Mouse (Mus musculus): ENCODE measurements around the gene Nedd8. TPM values are rescaled to one million over a fixed set of nuclear protein-coding genes. Genes with fewer than 3 reads are reported as not detected.
A peak's percentile ranks its signal among the peaks of the same experiment; 100 is the strongest.

The Nedd8 gene
- polyA plus RNA-seq, 1 experiment from 2014 or later: 577 TPM

GRCm38 (mm10) chr14:55706051-55706600, 34.2 kb upstream of the Nedd8 start:
- Histone ChIP-seq H3K36me3 (replicated peaks) (no peaks in the 10 kb centered on the region), H3K27ac (no peak overlapping the region), H3K9ac (no peak overlapping the region), H3K4me1 (no peaks in the 10 kb centered on the region), H3K4me2 (no peak overlapping the region), H3K27me3 (no peaks in the 10 kb centered on the region), H3K4me3 (replicated peaks) (no peak overlapping the region), H3K9me3 (no peaks in the 10 kb centered on the region)
- no peak for ATAC-seq (ENCODE audit: low FRiP score)
- 92% methylated on average over 8 of the region's 8 CpGs for WGBS

DNA sequence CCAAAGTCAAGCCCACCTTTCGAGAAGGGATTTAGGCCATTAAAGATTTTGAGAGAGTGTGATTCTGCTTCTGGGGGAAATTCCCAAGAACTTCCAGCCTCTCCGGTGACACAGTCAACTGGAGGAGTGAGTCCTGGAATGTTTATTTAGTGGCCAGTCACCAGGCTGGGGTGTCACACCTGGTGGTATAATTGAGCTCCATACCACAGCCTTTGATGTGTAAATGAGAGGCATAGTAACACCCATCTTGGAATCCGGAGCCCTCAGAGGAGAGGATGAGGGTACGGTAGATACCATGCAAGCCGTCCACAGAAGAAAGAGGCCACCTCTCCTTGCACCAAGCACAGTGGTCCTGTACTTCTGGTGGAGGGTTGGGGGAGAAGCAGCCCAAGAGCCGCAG, 30.8 kb upstream of the Nedd8 start:
- 0 out of 2 replicates have a peak, but pooled peaks cover 5% of the 10 kb centered on the region for H3K27me3 ChIP-seq
- no peak overlapping the region for H3K9ac ChIP-seq
- WGBS: 77% methylated on average over 6 of the region's 6 CpGs
- no peak for ATAC-seq (ENCODE audit: low FRiP score)
- H3K27ac ChIP-seq: no peak overlapping the region
- no peaks in the 10 kb centered on the region for H3K4me1 ChIP-seq
- H3K4me2 ChIP-seq: no peak overlapping the region
- H3K36me3 ChIP-seq (replicated peaks): no peaks in the 10 kb centered on the region
- no peak overlapping the region for H3K4me3 ChIP-seq (replicated peaks)
- H3K9me3 ChIP-seq: no peaks in the 10 kb centered on the region

DNA sequence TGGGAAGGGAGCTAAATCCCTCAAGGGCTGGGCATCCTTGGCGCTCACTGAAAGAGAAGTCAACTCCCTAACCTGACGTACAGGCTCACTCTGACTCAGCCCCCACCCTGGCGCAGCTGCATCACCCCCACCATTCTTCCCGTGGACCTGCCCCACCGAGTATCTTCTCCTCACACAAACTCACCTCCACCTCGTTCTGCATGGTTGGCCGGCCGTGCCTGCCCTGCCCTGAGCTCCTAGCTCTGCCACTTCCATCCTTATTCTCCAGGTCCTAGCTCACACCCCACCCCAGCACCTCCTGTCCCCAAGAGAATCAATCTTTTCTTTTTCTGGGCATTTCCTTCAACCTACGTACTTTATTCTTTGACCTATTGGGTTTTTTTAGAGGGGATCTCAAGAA, 29.2 kb upstream of the Nedd8 start:
- H3K4me2 ChIP-seq: no peak overlapping the region
- ATAC-seq (ENCODE audit: low FRiP score): no peak
- no peaks in the 10 kb centered on the region for H3K36me3 ChIP-seq (replicated peaks)
- no peak overlapping the region for H3K4me3 ChIP-seq (replicated peaks)
- no peaks in the 10 kb centered on the region for H3K4me1 ChIP-seq
- WGBS: 63% methylated on average over 9 of the region's 9 CpGs
- no peak overlapping the region for H3K27ac ChIP-seq
- H3K9ac ChIP-seq: no peak overlapping the region
- no peaks in the 10 kb centered on the region for H3K9me3 ChIP-seq
- H3K27me3 ChIP-seq: 0 out of 2 replicates have a peak, but pooled peaks cover 5% of the 10 kb centered on the region

DNA sequence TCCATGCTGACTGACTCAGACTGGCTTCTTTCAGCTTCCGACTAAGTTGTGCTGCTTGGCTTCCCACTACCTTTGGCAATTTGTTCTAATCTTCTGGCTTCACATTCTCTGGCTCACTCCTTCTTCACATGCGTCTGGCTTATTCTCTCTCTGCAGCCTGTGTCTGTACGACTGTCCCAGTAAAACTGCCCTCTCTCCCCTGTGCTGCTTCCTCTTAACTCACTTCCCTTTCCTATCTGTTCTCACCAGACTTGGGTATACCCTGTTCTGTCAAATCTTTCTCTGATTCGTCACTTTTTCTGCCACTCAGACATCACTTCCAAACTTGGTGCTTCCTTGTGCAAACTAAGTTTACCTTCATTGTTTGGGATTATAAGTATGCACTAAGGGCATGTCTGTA, 25.3 kb upstream of the Nedd8 start:
- Histone ChIP-seq H3K4me1 (no peaks in the 10 kb centered on the region), H3K27me3 (0 out of 2 replicates have a peak, but pooled peaks cover 5% of the 10 kb centered on the region), H3K4me3 (replicated peaks) (no peak overlapping the region), H3K4me2 (no peak overlapping the region), H3K36me3 (replicated peaks) (no peaks in the 10 kb centered on the region), H3K27ac (no peak overlapping the region), H3K9me3 (no peaks in the 10 kb centered on the region), H3K9ac (no peak overlapping the region)
- 87% methylated on average over 4 of the region's 4 CpGs for WGBS
- no peak for ATAC-seq (ENCODE audit: low FRiP score)

DNA sequence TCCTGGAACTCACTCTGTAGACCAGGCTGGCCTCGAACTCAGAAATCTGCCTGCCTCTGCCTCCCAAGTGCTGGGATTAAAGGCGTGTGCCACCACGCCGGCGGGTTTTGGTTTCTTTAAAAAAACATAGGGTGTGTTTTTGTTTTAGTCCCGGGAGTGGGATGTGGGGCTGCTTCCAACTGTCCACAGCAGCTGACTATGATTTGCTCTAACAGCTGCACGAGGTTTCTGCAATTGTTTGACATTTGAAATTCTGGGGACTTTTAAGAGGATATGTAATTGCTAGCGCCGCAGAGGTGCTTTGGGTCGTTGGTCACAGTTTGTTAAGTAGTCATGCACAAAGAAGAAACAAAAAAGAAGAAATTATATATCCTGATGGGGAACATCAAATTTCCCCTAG, 17.5 kb upstream of the Nedd8 start:
- no peaks in the 10 kb centered on the region for H3K4me1 ChIP-seq
- H3K4me2 ChIP-seq: no peak overlapping the region
- H3K36me3 ChIP-seq (replicated peaks): no peaks in the 10 kb centered on the region
- no peak overlapping the region for H3K27ac ChIP-seq
- no peak overlapping the region for H3K9ac ChIP-seq
- H3K9me3 ChIP-seq: no peaks in the 10 kb centered on the region
- no peak for ATAC-seq (ENCODE audit: low FRiP score)
- 80% methylated on average over 10 of the region's 10 CpGs for WGBS
- no peak overlapping the region for H3K4me3 ChIP-seq (replicated peaks)
- H3K27me3 ChIP-seq: no peaks in the 10 kb centered on the region

GRCm38 (mm10) chr14:55682118-55682493, 10.2 kb upstream of the Nedd8 start:
- H3K9me3 ChIP-seq: no peaks in the 10 kb centered on the region
- H3K4me1 ChIP-seq: peaks cover 11% of the 10 kb centered on the region
- peak; percentile 66 for ATAC-seq (ENCODE audit: low FRiP score)
- H3K27ac ChIP-seq: peak overlapping the region; percentile 72; the same call in 1 of the 2 replicates
- H3K4me3 ChIP-seq (replicated peaks): peak overlapping the region; percentile 86
- peaks cover 34% of the 10 kb centered on the region for H3K36me3 ChIP-seq (replicated peaks)
- H3K27me3 ChIP-seq: no peaks in the 10 kb centered on the region
- peak overlapping the region; percentile 83; the same call in 1 of the 2 replicates for H3K9ac ChIP-seq
- peak overlapping the region; percentile 86 for H3K4me2 ChIP-seq
- 17% methylated on average over 3 of the region's 3 CpGs for WGBS

- under 1% methylated on average over 66 of the region's 66 CpGs for WGBS
- H3K9ac ChIP-seq: peak within 1 kb of the TSS; percentile 83
Measured at GRCm38 (mm10) chr14:55681160-55682117, 9.5 kb upstream of the Nedd8 start, which contains the start of gene Tinf2. Tinf2 (minus strand) TSS chr14:55681820.

GRCm38 (mm10) chr14:55677615-55678014, 5.7 kb upstream of the Nedd8 start:
- Histone ChIP-seq H3K27ac (no peak overlapping the region), H3K9ac (no peak overlapping the region), H3K4me1 (peaks cover 16% of the 10 kb centered on the region), H3K4me3 (replicated peaks) (no peak overlapping the region), H3K9me3 (no peaks in the 10 kb centered on the region), H3K4me2 (no peak overlapping the region), H3K36me3 (replicated peaks) (peaks cover 53% of the 10 kb centered on the region), H3K27me3 (no peaks in the 10 kb centered on the region)
- no peak for ATAC-seq (ENCODE audit: low FRiP score)
- WGBS: 89% methylated on average over 4 of the region's 4 CpGs

More at GRCm38 (mm10) chr14:55681160-55682117, 9.5 kb upstream of the Nedd8 start, which contains the start of gene Tinf2:
- peak; percentile 98 for ATAC-seq (ENCODE audit: low FRiP score)
- Histone ChIP-seq H3K27ac (peak within 1 kb of the TSS; percentile 72), H3K36me3 (replicated peaks) (peaks cover 40% of the 10 kb centered on the region), H3K4me1 (peaks cover 11% of the 10 kb centered on the region), H3K4me2 (peak within 1 kb of the TSS; percentile 86), H3K27me3 (no peaks in the 10 kb centered on the region), H3K9me3 (no peaks in the 10 kb centered on the region), H3K4me3 (replicated peaks) (peak within 1 kb of the TSS; percentile 86)

- Histone ChIP-seq H3K4me1 (peaks cover 23% of the 10 kb centered on the region), H3K27ac (0 out of 2 replicates have a peak overlapping the region, but pooled peaks have one; percentile 88), H3K4me3 (replicated peaks) (peak overlapping the region; percentile 68), H3K27me3 (no peaks in the 10 kb centered on the region), H3K9ac (peak overlapping the region; percentile 56), H3K36me3 (replicated peaks) (peaks cover 34% of the 10 kb centered on the region), H3K4me2 (peak overlapping the region; percentile 97), H3K9me3 (no peaks in the 10 kb centered on the region)
- WGBS: 85% methylated on average over 7 of the region's 7 CpGs
- ATAC-seq (ENCODE audit: low FRiP score): no peak
Measured at GRCm38 (mm10) chr14:55672741-55673060, 777 bp upstream of the Nedd8 start.

- Histone ChIP-seq H3K27ac (peak overlapping the region; percentile 88), H3K9ac (peak overlapping the region; percentile 90), H3K9me3 (no peaks in the 10 kb centered on the region), H3K4me1 (peaks cover 23% of the 10 kb centered on the region), H3K4me2 (peak overlapping the region; percentile 97), H3K27me3 (no peaks in the 10 kb centered on the region), H3K36me3 (replicated peaks) (peaks cover 26% of the 10 kb centered on the region), H3K4me3 (replicated peaks) (peak overlapping the region; percentile 68)
- under 1% methylated on average over 12 of the region's 12 CpGs for WGBS
- ATAC-seq (ENCODE audit: low FRiP score): peak; percentile 63
Measured at GRCm38 (mm10) chr14:55671486-55671832, 465 bp downstream of the Nedd8 start.

DNA sequence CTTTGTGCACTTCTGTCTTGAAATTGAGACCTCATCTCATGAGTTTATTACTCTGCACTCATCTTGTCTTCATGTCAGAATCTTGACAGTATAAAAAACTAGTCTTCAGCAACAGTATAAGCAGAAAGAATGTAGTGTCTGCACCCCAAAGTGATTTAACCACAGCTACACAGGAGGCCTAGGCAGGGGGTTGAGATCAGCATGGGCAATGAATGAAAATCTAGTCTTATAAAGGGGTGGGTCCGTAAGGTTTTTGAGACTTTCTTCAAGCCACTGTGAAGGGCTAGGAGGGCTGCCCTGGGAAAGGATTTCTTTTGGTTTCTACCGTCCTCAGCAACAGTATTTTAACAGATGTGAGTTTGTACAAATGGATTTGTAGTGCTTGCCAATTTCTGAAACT, 11.3 kb downstream of the Nedd8 start:
- Histone ChIP-seq H3K36me3 (replicated peaks) (peaks cover 34% of the 10 kb centered on the region), H3K4me1 (peaks cover 13% of the 10 kb centered on the region), H3K4me3 (replicated peaks) (peak overlapping the region; percentile 69), H3K4me2 (peak overlapping the region; percentile 58; the same call in 1 of the 2 replicates), H3K27me3 (no peaks in the 10 kb centered on the region), H3K9ac (no peak overlapping the region), H3K9me3 (no peaks in the 10 kb centered on the region), H3K27ac (0 out of 2 replicates have a peak overlapping the region, but pooled peaks have one; percentile 5)
- 38% methylated on average over 2 of the region's 2 CpGs for WGBS
- no peak; the same call in 1 of the 2 replicates for ATAC-seq (ENCODE audit: low FRiP score)

- Histone ChIP-seq H3K9ac (peak within 1 kb of the TSS; percentile 72), H3K4me3 (replicated peaks) (peak within 1 kb of the TSS; percentile 69), H3K36me3 (replicated peaks) (peaks cover 33% of the 10 kb centered on the region), H3K4me1 (peaks cover 13% of the 10 kb centered on the region), H3K4me2 (peak within 1 kb of the TSS; percentile 58), H3K27ac (peak within 1 kb of the TSS; percentile 68), H3K27me3 (no peaks in the 10 kb centered on the region), H3K9me3 (no peaks in the 10 kb centered on the region)
- WGBS: under 1% methylated on average over 39 of the region's 39 CpGs
- peak; percentile 91 for ATAC-seq (ENCODE audit: low FRiP score)
Measured at GRCm38 (mm10) chr14:55659960-55660573, 11.9 kb downstream of the Nedd8 start, which contains the start of gene Mdp1. Mdp1 (minus strand) TSS chr14:55660508.
